Mouse (Mus musculus): ENCODE measurements around the gene Npy5r. TPM values are rescaled to one million over a fixed set of nuclear protein-coding genes. Genes with fewer than 3 reads are reported as not detected.

Npy5r gene
- polyA plus RNA-seq, 1 experiment from 2014 or later, result 1.9 TPM

GRCm38 (mm10) chr8:66681261-66681660 is 6.7 kb downstream of the Npy5r start:
- no peaks in the 10 kb centered on the region for H3K4me1 ChIP-seq (replicated peaks)
- no peaks in the 10 kb centered on the region for H3K36me3 ChIP-seq
- no peak overlapping the region for H3K4me2 ChIP-seq
- H3K4me3 ChIP-seq, result no peak overlapping the region
- no peak overlapping the region for H3K9ac ChIP-seq
- H3K27me3 ChIP-seq, result no peaks in the 10 kb centered on the region
- no peaks in the 10 kb centered on the region for H3K9me3 ChIP-seq
- WGBS, result 87% methylated on average over 2 of the region's 2 CpGs
- ATAC-seq (ENCODE audit: low FRiP score, low read depth), result no peak
- no peak overlapping the region for H3K27ac ChIP-seq (replicated peaks)

GRCm38 (mm10) chr8:66630721-66631120 is 57.2 kb downstream of the Npy5r start:
- Histone ChIP-seq H3K9me3 (no peaks in the 10 kb centered on the region), H3K27me3 (no peaks in the 10 kb centered on the region), H3K4me1 (replicated peaks) (no peaks in the 10 kb centered on the region), H3K27ac (replicated peaks) (no peak overlapping the region), H3K4me2 (no peak overlapping the region), H3K4me3 (no peak overlapping the region), H3K36me3 (no peaks in the 10 kb centered on the region), H3K9ac (no peak overlapping the region)
- WGBS, result 68% methylated on average over 1 of the region's 1 CpGs
- ATAC-seq (ENCODE audit: low FRiP score, low read depth), result no peak

Other genes starting within 250 kb of the Npy5r start
- gene Tma16, start 201.6 kb downstream of the Npy5r start, polyA plus RNA-seq (2015; fragmentation: Nextera tagmentation; extraction: Ambion mirVana), result 10.8 and 11.0 TPM in 2 replicates
- 0.04 TPM in 1 of 2 replicates, not detected in the other for gene Tktl2, start 176.4 kb downstream of the Npy5r start, polyA plus RNA-seq (2015; fragmentation: Nextera tagmentation; extraction: Ambion mirVana)
- 8.8 and 9.8 TPM in 2 replicates for gene Npy1r, start 9.1 kb upstream of the Npy5r start, polyA plus RNA-seq (2015; fragmentation: Nextera tagmentation; extraction: Ambion mirVana)
- gene Naf1, start 172.1 kb upstream of the Npy5r start, polyA plus RNA-seq (2015; fragmentation: Nextera tagmentation; extraction: Ambion mirVana), result 2.4 and 2.5 TPM in 2 replicates